Mouse (Mus musculus): Measurements from ENCODE around the gene Tlk2. TPM values are rescaled to one million over a fixed set of nuclear protein-coding genes. Genes with fewer than 3 reads are reported as not detected.

Tlk2 gene
- polyA plus RNA-seq, 1 experiment from 2014 or later, result 5.5 TPM

- Histone ChIP-seq H3K27ac (ENCODE audit: low read length) (peak within 1 kb of the TSS; percentile 35; the same call in 1 of the 2 replicates), H3K4me1 (ENCODE audit: control insufficient read depth, low read depth, low read length) (peaks cover 43% of the 10 kb centered on the region)
- no peak for ATAC-seq (ENCODE audit: low read depth)
Measured at GRCm38 (mm10) chr11:105146593-105146992, 32.0 kb upstream of the Tlk2 start, which contains the start of gene Gm10842. Gene Gm10842 (plus strand): TSS chr11:105146893.

GRCm38 (mm10) chr11:105149353-105149752, 29.3 kb upstream of the Tlk2 start:
- Histone ChIP-seq H3K27me3 (ENCODE audit: control insufficient read depth, insufficient read depth, low read depth, low read length) (no peaks in the 10 kb centered on the region), H3K36me3 (ENCODE audit: control insufficient read depth, insufficient read depth) (no peaks in the 10 kb centered on the region), H3K4me3 (ENCODE audit: low read depth, low read length) (no peak overlapping the region), H3K9me3 (replicated peaks; ENCODE audit: control insufficient read depth, low read length) (no peaks in the 10 kb centered on the region), H3K4me2 (ENCODE audit: low read depth, low read length) (no peak overlapping the region), H3K27ac (ENCODE audit: low read length) (peak overlapping the region; percentile 48; the same call in 1 of the 2 replicates), H3K4me1 (ENCODE audit: control insufficient read depth, low read depth, low read length) (peaks cover 54% of the 10 kb centered on the region), H3K9ac (ENCODE audit: low read depth, low read length) (no peak overlapping the region)
- 37% methylated on average over 3 of the region's 3 CpGs for WGBS (ENCODE audit: insufficient replicate concordance)
- no peak for ATAC-seq (ENCODE audit: low read depth)

More at GRCm38 (mm10) chr11:105146593-105146992, 32.0 kb upstream of the Tlk2 start, which contains the start of gene Gm10842:
- Histone ChIP-seq H3K27me3 (ENCODE audit: control insufficient read depth, insufficient read depth, low read depth, low read length) (no peaks in the 10 kb centered on the region), H3K4me2 (ENCODE audit: low read depth, low read length) (no peak within 1 kb of the TSS), H3K4me3 (ENCODE audit: low read depth, low read length) (no peak within 1 kb of the TSS), H3K9me3 (replicated peaks; ENCODE audit: control insufficient read depth, low read length) (no peaks in the 10 kb centered on the region), H3K36me3 (ENCODE audit: control insufficient read depth, insufficient read depth) (no peaks in the 10 kb centered on the region), H3K9ac (ENCODE audit: low read depth, low read length) (no peak within 1 kb of the TSS)
- WGBS (ENCODE audit: insufficient replicate concordance), result 77% methylated on average over 3 of the region's 3 CpGs

- peak overlapping the region; percentile 82 for H3K27ac ChIP-seq (ENCODE audit: low read length)
- WGBS (ENCODE audit: insufficient replicate concordance), result 77% methylated on average over 1 of the region's 1 CpGs
- no peaks in the 10 kb centered on the region for H3K9me3 ChIP-seq (replicated peaks; ENCODE audit: control insufficient read depth, low read length)
Measured at GRCm38 (mm10) chr11:105149766-105150165, 28.8 kb upstream of the Tlk2 start.

GRCm38 (mm10) chr11:105150691-105151090, 27.9 kb upstream of the Tlk2 start:
- peak overlapping the region; percentile 82 for H3K27ac ChIP-seq (ENCODE audit: low read length)
- H3K9ac ChIP-seq (ENCODE audit: low read depth, low read length), result peak overlapping the region; percentile 24; the same call in 1 of the 2 replicates
- H3K4me1 ChIP-seq (ENCODE audit: control insufficient read depth, low read depth, low read length), result peaks cover 47% of the 10 kb centered on the region

More at GRCm38 (mm10) chr11:105149766-105150165, 28.8 kb upstream of the Tlk2 start:
- Histone ChIP-seq H3K4me3 (ENCODE audit: low read depth, low read length) (no peak overlapping the region), H3K27me3 (ENCODE audit: control insufficient read depth, insufficient read depth, low read depth, low read length) (no peaks in the 10 kb centered on the region), H3K36me3 (ENCODE audit: control insufficient read depth, insufficient read depth) (no peaks in the 10 kb centered on the region), H3K4me1 (ENCODE audit: control insufficient read depth, low read depth, low read length) (peaks cover 49% of the 10 kb centered on the region), H3K4me2 (ENCODE audit: low read depth, low read length) (no peak overlapping the region), H3K9ac (ENCODE audit: low read depth, low read length) (no peak overlapping the region)
- ATAC-seq (ENCODE audit: low read depth), result no peak

GRCm38 (mm10) chr11:105151226-105152016, 27.2 kb upstream of the Tlk2 start:
- Histone ChIP-seq H3K36me3 (ENCODE audit: control insufficient read depth, insufficient read depth) (no peaks in the 10 kb centered on the region), H3K9me3 (replicated peaks; ENCODE audit: control insufficient read depth, low read length) (no peaks in the 10 kb centered on the region), H3K4me1 (ENCODE audit: control insufficient read depth, low read depth, low read length) (peaks cover 52% of the 10 kb centered on the region), H3K27me3 (ENCODE audit: control insufficient read depth, insufficient read depth, low read depth, low read length) (no peaks in the 10 kb centered on the region), H3K9ac (ENCODE audit: low read depth, low read length) (peak overlapping the region; percentile 50), H3K4me3 (ENCODE audit: low read depth, low read length) (no peak overlapping the region), H3K27ac (ENCODE audit: low read length) (peak overlapping the region; percentile 82), H3K4me2 (ENCODE audit: low read depth, low read length) (peak overlapping the region; percentile 68)
- ATAC-seq (ENCODE audit: low read depth), result no peak
- WGBS (ENCODE audit: insufficient replicate concordance), result 20% methylated on average over 18 of the region's 19 CpGs

More at GRCm38 (mm10) chr11:105150691-105151090, 27.9 kb upstream of the Tlk2 start:
- 54% methylated on average over 4 of the region's 4 CpGs for WGBS (ENCODE audit: insufficient replicate concordance)
- ATAC-seq (ENCODE audit: low read depth), result no peak
- Histone ChIP-seq H3K36me3 (ENCODE audit: control insufficient read depth, insufficient read depth) (no peaks in the 10 kb centered on the region), H3K4me3 (ENCODE audit: low read depth, low read length) (no peak overlapping the region), H3K4me2 (ENCODE audit: low read depth, low read length) (no peak overlapping the region), H3K27me3 (ENCODE audit: control insufficient read depth, insufficient read depth, low read depth, low read length) (no peaks in the 10 kb centered on the region), H3K9me3 (replicated peaks; ENCODE audit: control insufficient read depth, low read length) (no peaks in the 10 kb centered on the region)

GRCm38 (mm10) chr11:105152017-105152300, 26.6 kb upstream of the Tlk2 start:
- Histone ChIP-seq H3K9me3 (replicated peaks; ENCODE audit: control insufficient read depth, low read length) (no peaks in the 10 kb centered on the region), H3K27me3 (ENCODE audit: control insufficient read depth, insufficient read depth, low read depth, low read length) (no peaks in the 10 kb centered on the region), H3K36me3 (ENCODE audit: control insufficient read depth, insufficient read depth) (no peaks in the 10 kb centered on the region), H3K4me1 (ENCODE audit: control insufficient read depth, low read depth, low read length) (peaks cover 58% of the 10 kb centered on the region), H3K9ac (ENCODE audit: low read depth, low read length) (peak overlapping the region; percentile 50), H3K4me2 (ENCODE audit: low read depth, low read length) (peak overlapping the region; percentile 68), H3K27ac (ENCODE audit: low read length) (peak overlapping the region; percentile 82), H3K4me3 (ENCODE audit: low read depth, low read length) (no peak overlapping the region)
- 48% methylated on average over 2 of the region's 4 CpGs for WGBS (ENCODE audit: insufficient replicate concordance)
- ATAC-seq (ENCODE audit: low read depth), result no peak

- H3K9ac ChIP-seq (ENCODE audit: low read depth, low read length), result peak overlapping the region; percentile 61
- ATAC-seq (ENCODE audit: low read depth), result peak; percentile 86
- no peaks in the 10 kb centered on the region for H3K27me3 ChIP-seq (ENCODE audit: control insufficient read depth, insufficient read depth, low read depth, low read length)
- WGBS (ENCODE audit: insufficient replicate concordance), result 22% methylated on average over 11 of the region's 11 CpGs
- peak overlapping the region; percentile 96 for H3K27ac ChIP-seq (ENCODE audit: low read length)
- peaks cover 62% of the 10 kb centered on the region for H3K4me1 ChIP-seq (ENCODE audit: control insufficient read depth, low read depth, low read length)
- peak overlapping the region; percentile 68 for H3K4me2 ChIP-seq (ENCODE audit: low read depth, low read length)
- no peaks in the 10 kb centered on the region for H3K36me3 ChIP-seq (ENCODE audit: control insufficient read depth, insufficient read depth)
- H3K9me3 ChIP-seq (replicated peaks; ENCODE audit: control insufficient read depth, low read length), result no peaks in the 10 kb centered on the region
- peak overlapping the region; percentile 38 for H3K4me3 ChIP-seq (ENCODE audit: low read depth, low read length)
Measured at GRCm38 (mm10) chr11:105152357-105152899, 26.2 kb upstream of the Tlk2 start.

GRCm38 (mm10) chr11:105153068-105153833, 25.4 kb upstream of the Tlk2 start:
- ATAC-seq (ENCODE audit: low read depth), result peak; percentile 84

More at GRCm38 (mm10) chr11:105153068-105153833, 25.4 kb upstream of the Tlk2 start:
- Histone ChIP-seq H3K36me3 (ENCODE audit: control insufficient read depth, insufficient read depth) (no peaks in the 10 kb centered on the region), H3K4me1 (ENCODE audit: control insufficient read depth, low read depth, low read length) (peaks cover 70% of the 10 kb centered on the region), H3K4me2 (ENCODE audit: low read depth, low read length) (peak overlapping the region; percentile 68), H3K9ac (ENCODE audit: low read depth, low read length) (peak overlapping the region; percentile 61), H3K27ac (ENCODE audit: low read length) (peak overlapping the region; percentile 96), H3K9me3 (replicated peaks; ENCODE audit: control insufficient read depth, low read length) (no peaks in the 10 kb centered on the region), H3K4me3 (ENCODE audit: low read depth, low read length) (peak overlapping the region; percentile 38), H3K27me3 (ENCODE audit: control insufficient read depth, insufficient read depth, low read depth, low read length) (no peaks in the 10 kb centered on the region)
- WGBS (ENCODE audit: insufficient replicate concordance), result 23% methylated on average over 12 of the region's 12 CpGs

All from liver, embryonic 16.5 days (tissue).